Mouse (Mus musculus): ENCODE results near the gene Etl4.

DNA sequence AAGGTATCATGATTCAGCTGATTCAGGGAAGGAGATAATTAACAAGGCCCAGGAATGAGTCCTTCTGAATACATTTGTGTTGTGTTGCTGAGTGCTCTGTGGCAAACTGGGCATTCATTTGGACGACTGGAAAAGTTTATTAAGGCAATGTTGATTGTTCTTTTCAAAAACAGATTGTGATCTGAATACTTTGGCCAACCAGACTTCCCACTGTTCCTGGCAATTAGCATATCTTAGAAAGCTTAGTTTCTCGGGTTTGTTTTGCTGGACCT, 745.7 kb downstream of the Etl4 start:
- TF ChIP-seq CTCF (IDR thresholded peaks at IDR 0.05; ENCODE audit: extremely low read depth, insufficient read length, insufficient replicate concordance, low read depth, low read length) (no peak), POLR2A (IDR thresholded peaks at IDR 0.05; ENCODE audit: low read depth, low read length) (no peak)

All from small intestine, adult 2 months (tissue).